Mouse (Mus musculus) kidney, adult 8-10 months (tissue): Measurements from ENCODE around the gene Lrba.

Experiments used
- DNase-seq, 2 experiments: peaks; one replicate each; pipeline ENCODE4 v3.0.0; 2022

Lrba gene

DNA sequence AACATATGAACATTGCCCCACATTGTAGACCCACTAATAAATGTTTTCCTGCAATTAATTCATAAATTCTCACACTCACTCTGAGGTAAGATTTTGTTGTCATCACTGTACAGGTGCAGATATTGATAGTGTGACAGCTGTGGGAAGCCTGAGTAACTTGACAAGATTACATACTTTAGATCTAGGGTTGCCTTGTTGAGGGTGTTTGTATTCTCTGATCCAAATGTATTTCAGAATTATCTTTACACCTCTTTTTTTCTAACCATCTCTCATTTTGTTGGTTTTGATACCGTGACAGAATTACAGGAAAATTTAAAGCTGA lies 336.5 kb downstream of the Lrba start:
- DNase-seq = no peak

GRCm38 (mm10) chr3:86561396-86561795 lies 336.9 kb downstream of the Lrba start:
- no peak for DNase-seq

DNA sequence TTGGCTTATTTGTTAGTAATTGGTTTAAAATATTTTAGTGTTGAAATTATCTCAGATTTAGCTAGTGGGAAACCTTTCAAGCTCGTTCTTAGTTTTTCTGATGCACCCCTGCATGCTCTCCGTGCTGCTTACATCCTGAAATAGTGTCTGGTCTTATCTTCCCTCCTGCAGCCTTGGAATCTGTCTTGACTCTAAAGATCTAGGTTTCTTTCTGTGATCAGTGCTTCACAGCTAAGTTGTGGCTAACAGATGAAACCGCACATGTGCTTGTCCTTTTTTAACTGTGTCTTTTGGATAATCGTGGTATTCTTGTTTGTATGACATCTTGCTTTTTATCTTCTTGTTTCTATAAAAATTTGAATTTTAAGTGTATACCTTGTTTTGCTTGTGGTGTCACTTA lies 342.8 kb downstream of the Lrba start:
- no peak for DNase-seq

GRCm38 (mm10) chr3:86571518-86571917 lies 347.0 kb downstream of the Lrba start:
- DNase-seq = no peak

DNA sequence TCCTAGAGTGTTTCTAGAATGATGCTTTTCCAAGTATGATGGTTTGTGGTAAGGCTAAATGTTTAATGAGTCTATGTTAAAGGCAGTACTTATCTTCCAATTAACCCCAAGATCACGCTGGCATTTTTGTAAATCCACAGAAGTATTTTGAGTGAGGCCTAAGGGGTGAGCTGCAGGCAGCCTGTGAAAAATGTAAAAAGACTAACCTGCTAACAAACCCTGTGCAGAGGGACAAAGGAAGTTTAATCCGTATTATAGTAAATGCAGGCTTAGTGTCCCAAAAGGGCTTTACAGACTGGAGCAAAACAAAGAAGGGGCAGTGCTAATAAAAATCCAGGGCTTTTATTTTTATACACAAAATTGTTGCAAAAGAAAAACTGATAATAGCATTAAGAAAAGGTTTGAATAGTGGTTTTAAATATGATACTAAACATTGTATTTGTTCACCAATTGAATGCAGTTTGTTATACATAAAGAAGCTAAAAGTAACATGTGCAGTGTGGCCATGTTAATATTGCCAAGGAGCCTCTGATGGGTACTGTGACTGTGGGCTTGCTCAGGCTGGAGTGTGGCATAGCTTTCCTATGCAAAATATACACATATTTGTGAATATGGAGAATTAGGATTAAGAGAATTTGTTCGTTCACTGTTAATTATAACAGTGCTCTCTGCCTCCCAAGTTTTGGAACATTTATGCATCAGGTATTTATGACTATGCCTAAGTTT lies 348.2 kb downstream of the Lrba start:
- DNase-seq = no peak

DNA sequence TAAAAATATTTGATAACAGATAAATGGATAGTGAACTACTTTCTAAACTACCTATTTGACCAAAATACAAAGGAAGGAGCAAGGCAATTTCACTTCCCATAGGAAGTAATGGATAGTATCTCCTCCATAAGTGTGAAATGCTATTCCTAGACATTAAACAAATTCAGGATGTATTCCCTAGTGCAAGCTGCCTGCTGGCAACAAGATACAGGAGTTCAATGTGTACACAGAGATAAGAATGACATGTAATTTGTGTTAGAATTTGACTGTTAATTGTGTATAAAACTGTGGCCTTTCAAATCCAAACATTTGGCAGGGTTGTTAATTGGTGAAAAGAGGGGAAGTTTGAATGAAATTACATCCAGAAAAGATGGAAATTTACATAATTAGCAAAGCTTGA lies 350.8 kb downstream of the Lrba start:
- no peak for DNase-seq

DNA sequence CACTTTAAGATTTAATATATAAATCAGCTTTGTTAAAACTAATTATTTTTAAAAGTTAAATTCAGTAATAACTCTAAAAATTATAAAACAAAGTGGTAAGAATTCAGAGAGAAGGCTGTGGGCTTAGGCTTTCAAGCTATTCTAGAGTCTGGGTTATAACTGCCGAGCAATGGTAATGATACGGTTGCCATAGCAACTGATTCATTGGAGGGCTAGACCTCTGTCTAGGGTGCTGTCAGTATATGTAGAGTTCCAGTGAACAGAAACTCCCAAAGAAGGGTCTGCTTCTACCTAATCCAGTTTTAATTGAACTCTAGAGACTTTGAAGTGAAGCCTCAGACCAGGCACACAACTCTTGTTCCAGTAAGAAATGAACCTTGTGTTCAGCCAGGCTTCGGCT lies 377.8 kb downstream of the Lrba start:
- DNase-seq = no peak

DNA sequence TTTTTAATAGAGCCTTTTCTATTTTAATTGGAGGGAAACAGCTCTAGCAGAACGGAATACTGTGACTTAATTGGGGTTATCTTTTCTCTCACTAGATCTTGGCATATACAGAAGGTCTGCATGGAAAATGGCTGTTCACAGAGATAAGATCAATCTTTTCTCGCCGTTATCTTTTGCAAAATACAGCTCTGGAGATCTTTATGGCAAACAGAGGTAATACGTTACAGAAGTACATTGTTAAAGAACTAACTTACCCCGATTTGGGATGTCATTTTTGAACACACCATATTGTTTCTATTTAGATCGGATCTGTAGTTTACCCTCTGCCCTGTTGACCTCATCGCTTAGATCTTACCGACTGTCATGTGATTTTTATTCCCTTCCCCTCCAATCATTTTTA lies 381.3 kb downstream of the Lrba start:
- no peak for DNase-seq

DNA sequence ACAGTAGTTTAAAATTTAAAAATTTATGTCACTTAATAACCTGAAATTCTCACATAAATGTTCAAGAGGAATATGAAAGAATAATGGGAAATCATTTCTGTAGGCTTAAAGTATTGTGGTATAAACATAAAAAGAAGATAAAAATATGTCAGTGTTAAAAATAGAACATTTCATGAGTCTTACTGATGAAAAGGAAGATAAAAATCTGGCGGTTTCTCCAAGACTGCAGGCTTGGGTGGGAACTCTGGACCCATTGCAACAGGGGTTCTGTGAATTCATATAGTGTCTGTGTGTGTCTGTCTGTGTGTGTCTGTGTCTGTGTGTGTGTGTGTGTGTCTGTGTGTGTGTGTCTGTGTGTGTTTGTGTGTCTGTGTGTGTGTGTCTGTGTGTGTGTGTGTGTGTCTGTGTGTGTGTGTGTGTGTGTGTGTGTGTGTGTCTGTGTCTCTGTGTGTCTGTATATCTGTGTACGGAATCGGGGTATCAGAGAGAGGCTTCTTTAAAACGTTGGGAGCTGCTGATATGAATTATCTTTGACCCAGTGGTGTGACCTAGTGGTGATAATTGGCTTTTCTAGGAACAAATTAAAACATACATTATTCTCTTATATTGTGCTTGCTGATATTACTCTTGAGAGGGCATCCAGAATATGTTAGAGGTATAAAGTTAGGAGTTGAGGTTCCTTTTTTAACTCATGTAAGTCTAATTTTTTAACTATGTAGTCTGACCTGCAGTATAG lies 402.7 kb downstream of the Lrba start:
- DNase-seq = no peak

- no peak for DNase-seq
These were observed 404.9 kb downstream of the Lrba start for GRCm38 (mm10) chr3:86629379-86629778.

DNA sequence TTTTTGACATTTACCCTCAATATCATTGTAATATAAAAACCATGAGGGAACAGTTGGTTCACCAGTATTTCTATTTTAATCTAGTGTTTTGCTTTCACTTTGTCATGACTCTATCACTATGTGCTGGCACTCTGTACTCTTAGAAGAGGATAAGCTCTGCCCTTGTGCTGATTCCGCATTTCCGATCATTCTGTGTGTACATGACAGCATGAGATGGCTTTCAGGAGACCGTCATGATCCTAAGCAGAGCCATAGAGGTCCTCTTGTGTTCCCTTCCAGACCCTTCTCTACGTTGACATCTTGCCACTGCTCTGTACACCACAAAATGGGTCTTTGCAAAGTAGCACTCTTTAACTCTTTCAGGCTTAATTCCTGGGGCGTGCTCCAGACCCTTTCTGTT lies 411.0 kb downstream of the Lrba start:
- no peak for DNase-seq

GRCm38 (mm10) chr3:86635940-86636339 lies 411.5 kb downstream of the Lrba start:
- no peak for DNase-seq

- DNase-seq = no peak
These were observed 414.3 kb downstream of the Lrba start for GRCm38 (mm10) chr3:86638552-86639348.

- DNase-seq = no peak
These were observed 416.9 kb downstream of the Lrba start for GRCm38 (mm10) chr3:86641393-86641792.

- no peak for DNase-seq
These were observed 417.3 kb downstream of the Lrba start for GRCm38 (mm10) chr3:86641796-86642195.

DNA sequence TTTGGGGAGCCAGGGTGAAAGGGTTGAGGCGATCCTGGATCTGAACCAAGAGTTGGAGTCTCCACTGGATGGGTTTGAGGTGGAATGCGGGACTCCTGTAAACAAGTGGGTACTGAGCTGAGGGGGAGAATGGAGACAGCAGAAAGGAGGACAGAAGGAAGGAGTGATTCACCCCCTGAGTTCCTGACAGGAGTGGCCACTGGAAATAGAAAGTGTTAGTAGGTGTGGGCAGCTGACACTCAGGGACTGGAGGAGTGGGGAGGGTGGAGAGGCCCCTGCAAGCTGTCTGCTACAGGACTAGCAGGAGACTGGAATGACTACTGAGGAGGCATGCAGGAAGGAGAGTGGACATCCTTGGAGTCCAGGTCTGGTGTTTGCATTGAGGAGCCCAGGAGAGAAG lies 422.3 kb downstream of the Lrba start:
- DNase-seq = no peak

GRCm38 (mm10) chr3:86651006-86651405 lies 426.5 kb downstream of the Lrba start:
- DNase-seq = no peak

- DNase-seq = no peak
These were observed 434.8 kb downstream of the Lrba start for GRCm38 (mm10) chr3:86659326-86659725.

- DNase-seq = no peak
These were observed 439.9 kb downstream of the Lrba start for GRCm38 (mm10) chr3:86664399-86664798.

GRCm38 (mm10) chr3:86668146-86668545 lies 443.7 kb downstream of the Lrba start:
- DNase-seq = no peak

DNA sequence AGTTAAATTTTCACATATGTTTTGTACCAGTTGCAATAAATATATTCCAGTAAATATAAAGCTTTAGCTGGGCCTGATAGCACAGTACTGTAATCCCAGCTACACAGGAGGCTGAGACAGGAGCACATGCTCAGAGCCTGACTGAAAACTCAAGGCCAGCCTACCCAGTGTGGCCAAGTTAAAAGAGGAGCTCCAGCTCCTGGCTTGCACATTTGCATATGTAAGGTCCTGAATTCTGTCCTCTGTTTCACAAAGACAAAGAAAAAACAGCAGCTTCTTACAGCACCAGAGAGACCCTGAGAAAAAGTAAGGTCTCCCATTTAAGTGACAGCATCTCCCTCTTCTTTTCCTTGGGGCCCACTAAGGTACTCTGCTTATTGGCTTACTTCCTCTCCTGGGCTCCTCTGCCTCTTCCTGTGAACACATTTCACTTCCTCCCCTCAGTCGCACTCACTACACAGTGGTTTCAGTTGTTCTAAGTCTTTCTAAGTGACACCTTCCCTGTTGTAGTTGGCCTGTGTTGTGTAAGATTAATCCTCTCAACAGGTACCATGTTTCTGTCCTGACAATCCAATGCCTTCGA lies 453.2 kb downstream of the Lrba start:
- DNase-seq = no peak

GRCm38 (mm10) chr3:86687571-86688209 lies 463.2 kb downstream of the Lrba start:
- no peak for DNase-seq

DNA sequence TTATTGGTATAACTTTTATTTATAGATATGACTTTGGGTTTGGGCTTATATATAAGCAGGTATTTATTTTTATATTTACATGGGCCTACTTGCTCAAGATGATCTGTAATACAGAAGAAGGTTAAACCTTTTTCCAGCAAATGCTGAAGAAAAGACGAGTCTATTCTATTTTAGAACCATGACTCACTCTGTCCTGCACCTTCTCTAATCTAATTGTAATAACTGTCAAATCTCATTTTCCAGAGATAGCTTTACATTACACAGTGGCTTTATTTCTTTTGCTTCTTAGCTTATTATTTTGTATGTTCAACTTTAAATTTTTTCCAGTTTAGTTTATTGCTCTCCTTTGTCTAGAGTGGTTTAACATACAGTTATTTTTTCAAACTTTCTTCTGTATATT lies 464.0 kb downstream of the Lrba start:
- no peak for DNase-seq
